Mouse (Mus musculus): ENCODE measurements around the gene Aplf.
A peak's percentile ranks its signal among the peaks of the same experiment; 100 is the strongest.

Gene Aplf

DNA sequence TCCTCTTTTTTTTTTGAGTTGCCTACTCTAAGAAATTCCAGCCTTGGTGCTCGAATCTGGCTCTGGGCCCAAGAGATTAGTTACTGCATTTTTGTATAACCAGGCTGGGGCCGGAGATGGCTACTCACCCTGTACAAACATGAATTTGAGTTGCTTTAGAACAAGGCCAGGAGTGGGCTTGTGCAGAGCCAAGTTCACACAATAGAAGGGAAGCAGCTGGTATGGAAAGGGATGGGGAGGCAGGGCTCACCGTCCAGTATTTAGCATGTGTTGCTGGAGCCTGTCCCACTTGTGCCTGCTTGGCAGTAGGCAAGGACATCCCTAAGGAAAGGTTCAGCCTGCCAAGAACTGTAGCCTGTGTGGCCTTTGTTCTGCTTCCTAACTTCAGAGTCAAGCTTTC lies 50.7 kb downstream of the Aplf start:
- peak; percentile 77 for DNase-seq

DNA sequence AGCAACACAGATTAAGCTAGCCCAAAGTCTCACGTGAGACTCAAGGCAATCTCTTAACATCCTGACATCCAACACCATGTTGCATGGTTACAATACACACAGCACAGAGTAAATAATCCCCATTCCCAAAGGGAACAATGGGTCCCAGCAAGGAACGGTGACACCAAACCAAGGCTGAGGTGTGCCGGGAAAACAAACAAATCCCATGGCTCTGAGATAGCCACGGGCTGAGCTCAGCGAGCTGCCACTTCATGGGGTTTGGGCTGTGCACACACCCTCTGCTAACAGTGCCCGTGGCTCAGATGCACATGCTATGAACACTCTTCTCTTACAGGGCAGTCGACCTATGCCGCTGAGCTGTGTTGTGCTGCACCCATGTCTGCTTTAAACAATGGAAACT lies 54.0 kb downstream of the Aplf start:
- peak; percentile 32 for DNase-seq

DNA sequence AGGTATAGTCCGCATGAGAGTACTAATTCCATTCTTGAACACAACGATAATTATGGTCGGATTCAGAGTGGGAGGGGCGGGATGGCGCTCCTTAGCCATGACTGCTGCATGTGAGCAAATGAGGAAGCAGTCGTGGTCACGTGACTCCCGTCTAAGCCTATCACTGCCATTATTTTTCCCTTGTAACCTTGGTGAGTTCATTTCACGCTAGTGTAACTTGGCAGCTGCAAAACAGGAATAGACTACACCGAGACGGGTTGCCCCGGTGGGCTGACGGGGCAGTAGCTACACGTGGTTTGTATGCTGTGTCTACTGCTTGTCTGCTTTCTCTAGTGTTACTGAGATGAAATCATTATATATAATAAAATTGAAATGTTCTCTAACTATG lies 56.3 kb downstream of the Aplf start:
- no peak for DNase-seq

DNA sequence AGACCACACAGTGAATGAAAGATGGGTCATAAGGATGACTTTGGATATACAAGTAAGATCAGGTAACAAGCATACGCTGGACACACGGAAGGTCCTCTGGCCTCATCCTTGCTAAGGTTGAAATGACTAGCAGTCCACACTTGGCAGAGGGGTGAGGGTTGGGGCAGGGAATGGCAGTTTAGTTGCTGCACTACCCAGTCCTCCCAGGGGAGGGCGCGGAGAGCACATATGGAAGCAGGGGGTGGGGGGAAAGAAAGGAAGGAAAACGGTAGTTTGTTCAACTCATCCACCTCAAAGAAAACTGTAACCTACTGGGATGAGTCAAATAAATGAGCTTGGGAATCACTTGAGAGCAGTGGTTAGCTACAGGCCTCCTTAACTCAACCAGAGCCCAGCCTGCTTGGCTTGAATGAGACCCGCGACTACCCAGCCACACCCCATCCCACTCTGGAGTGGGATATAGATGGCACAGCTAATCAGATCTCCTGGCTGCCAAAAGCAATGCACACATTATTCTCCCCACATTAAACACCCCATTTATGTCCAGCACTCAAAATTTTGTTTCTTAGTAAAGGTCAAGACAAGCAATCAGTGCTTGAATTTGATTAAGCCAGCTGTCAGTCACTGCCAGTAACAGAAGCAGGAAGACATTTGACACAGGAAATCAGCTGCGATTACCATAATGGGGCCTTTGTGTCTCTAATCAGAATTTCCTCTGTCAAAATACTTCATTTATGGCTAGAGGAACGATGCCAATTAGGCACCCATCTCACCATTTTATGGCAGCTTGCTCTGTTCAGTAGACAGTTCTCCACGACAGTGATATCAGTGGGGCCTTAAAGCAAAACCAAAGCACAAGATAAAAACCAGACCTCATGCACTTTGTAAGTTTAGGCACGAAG lies 56.9 kb downstream of the Aplf start:
- DNase-seq, result peak; percentile 77

DNA sequence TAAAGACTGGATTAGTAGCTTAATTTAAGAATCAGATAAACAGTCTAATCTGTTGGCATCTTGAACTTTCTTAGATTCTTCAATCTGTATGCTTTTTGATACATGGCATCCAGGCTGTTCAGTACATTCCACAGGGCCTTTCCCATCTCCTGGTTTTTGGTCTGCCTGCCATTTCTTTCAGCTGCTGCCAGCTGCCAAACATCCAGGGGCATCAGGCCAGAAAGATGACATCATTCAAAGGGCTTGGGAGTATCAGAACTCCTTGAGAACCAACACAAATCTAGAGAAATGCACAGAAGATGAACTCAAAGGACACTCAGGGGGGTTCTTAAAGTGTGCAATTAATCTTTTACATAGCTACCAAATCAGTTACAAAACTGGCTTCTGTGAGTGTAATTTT lies 72.2 kb downstream of the Aplf start:
- peak; percentile 49 for DNase-seq

DNA sequence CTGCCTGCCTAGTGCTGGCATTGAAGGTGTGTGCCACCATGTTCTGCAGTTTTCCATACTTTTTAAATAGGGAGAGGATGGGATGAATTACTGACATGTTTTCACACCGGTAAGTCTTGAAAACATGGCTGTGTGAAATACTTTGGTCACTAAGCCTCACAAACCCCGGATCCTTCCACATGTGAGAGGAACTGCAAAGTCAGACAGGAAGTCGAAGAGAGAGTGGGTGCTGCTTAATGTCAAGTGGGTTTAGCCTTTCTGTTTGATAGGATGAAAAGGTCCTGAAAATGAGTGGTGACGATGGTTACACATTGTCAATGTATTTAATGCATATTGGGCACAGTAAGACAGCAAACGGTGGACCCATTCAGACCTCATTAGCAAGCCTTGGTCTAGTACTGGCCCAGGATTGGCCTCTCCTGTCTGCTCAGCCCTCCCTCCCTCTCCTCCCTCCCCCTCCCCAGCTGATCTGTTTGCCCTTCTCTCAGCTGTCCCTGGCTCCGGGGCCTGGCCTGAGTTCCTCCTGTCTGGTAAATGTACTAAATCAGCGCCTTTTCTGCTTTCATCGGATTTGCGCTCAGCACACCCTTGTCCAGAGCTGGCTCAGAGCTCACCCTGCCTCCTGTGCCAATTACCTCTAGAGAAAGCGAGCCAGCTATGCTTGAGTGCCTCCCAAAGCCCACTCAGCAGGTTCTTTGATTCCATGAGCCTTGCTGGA lies 74.7 kb downstream of the Aplf start:
- peak; percentile 31 for DNase-seq

DNA sequence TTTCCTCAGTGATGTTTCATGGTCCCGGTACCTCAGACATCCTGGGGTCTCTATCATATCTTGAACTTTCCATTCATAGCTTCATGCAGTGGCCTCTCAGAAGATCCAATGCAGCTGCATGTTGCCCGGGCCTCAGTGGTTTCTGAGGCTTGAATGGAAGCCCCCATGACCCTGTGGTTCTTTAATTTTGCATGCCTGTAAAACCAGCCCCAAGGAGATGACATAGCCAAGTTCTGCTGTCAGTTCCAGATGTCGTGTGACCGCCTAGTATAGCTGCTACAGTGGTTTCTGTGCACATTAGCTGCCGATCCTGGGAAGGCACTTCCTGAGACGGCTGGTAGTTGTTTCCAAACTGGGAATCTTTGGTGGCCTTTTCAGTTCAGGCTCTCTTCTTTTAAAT lies 77.8 kb downstream of the Aplf start:
- no peak for DNase-seq

DNA sequence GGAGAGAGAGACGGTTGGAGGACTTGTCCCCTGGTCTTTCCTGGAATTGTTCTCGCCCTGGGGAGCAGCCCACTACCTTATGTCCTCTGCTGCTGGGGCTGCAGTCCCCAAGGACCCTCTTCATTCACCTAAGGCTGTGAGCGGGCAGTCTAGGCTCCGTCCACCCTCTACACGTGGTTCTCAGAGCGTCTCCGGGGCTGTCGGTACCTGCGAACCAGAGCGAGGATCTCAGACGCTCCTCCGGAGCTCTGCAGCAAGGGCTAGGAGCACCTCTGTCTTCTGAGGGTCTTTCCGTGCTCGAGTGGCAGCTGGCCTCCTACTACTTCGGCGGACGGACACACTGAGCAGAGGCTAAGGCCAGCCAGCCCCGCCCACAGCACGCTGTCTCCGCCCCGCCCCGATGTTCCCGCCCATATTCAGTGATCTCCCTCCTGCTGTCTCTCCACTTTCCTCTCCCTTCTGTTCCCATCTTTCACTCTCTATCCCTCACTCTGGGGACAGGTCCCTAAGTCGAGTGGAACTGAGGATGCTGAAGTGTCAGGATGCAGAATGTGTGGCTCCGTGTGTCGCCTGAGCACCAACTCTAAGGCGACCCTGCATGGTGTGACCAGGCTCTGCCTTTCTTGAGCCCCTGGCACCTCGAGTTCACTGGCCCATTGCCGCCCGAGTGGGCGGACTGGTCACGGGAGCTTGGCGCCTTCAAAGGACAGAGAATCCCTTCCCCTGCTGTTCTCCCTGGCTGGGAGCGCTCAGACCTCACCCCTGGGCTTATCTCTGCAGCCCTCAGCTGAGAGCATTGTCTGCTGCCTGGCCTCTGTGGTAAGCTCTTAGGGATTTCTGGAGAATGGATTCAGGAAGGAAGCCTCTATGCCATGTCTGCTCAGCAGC lies 81.4 kb downstream of the Aplf start, which contains the start of gene Prokr1:
Gene Prokr1, minus strand, starts transcription at position 350 of the 888 bp plus-strand sequence.
- DNase-seq, result peak; percentile 60

DNA sequence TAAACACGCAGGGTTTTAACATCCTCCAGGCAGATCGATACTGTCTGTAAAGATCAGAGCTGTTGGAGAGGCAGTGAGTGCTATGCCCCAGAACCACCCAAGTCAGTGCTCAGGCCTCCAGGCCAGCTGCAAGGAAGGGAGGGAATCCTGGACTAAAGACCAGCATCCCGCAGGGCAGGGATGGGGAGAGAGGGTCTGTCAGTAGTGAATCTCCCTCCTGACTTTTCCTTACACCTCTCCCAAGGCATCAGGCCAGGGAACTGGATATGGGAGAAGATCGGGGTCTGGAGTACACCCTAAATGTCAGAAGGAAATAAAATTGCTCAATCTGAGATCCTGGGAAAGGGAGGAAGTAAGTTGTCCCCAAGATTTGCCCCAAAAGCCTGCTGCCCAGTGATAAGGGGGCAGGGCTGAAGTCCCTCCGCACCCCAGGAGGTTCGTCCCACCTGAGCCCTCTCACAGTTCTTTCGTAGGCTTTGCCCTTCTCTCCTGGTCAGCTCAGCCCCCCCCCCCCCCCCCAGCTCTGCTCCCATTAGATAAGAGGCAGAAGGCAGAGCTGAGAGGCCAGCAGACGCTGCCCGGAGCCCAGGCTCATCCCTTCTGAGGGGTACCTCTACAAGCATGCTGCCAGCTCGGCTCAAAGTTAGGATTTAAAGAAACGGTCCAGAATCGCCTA lies 82.1 kb downstream of the Aplf start:
- no peak for DNase-seq

DNA sequence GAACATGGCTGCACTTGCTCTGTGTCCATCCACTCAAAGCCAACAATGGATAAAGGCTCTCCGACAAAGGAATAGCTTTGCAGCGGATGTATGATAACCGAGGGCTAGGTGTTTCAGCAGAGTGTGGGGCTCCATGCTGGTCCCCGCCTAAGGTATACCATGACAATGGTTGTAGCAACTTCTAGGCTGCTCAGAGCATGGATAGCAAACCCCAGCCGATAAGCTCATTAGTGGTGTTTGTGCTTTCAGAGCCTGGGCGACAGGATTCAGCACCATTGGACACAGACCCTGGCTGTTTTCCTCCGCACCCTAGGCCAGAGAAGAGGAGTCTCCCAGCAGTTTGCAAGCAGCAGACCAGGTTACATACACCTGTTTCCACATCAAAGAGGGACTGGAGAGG lies 88.0 kb downstream of the Aplf start:
- no peak for DNase-seq

DNA sequence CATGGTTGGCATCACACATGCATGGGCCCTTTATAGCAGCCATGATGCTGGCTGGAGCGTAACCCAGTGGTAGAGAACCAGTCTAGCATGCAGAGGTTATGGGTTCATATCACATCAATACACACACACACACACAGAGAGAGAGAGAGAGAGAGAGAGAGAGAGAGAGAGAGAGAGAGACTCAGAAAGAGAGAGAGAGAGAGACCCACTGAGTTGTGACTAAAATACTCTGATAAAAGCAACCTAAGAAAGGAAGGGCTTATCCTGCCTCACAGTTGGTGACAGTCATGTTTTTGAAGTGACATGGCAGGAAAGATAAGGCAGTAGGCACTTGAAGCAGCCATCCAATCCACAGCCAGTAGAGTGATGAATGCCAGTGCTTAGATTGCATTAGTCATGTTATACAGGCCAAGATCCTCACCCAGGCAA lies 88.8 kb downstream of the Aplf start:
- DNase-seq, result no peak

DNA sequence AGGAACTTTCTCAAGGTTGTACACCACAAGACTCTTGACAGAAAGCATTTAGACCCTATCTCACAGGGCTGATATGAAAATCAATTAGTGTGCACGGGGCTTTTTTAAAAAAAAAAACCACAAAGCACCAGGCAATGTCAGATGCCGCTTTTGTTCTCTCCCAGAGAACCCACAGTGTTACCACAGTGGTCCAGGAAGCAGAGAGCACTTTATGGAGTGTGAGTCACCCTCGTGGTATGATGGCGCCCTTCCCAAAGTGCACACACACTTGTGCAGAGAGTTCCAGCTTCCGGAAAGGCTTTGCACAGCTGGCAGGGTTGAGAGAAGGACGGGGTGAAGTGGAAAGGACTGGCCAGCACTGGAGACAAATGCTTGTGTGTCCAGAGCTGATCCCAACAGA lies 89.5 kb downstream of the Aplf start:
- peak; percentile 90 for DNase-seq

DNA sequence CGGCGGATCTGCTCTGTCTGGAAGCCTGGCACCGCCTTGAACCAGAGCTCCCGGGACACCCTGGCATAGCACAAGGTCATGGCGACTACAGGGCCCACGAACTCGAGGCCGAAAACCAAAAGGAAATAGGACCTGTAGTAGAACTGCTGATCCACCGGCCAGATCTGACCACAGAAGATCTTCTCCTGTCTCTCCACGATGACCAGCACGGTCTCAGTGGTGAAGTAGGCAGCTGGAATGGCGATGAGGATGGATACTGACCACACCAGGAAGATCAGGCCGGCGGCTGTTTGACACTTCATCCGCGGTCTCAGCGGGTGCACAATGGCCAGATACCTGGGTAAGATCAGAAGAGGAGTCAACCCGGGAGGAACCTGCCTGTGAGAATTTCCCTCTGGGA lies 90.4 kb downstream of the Aplf start:
- DNase-seq, result no peak

DNA sequence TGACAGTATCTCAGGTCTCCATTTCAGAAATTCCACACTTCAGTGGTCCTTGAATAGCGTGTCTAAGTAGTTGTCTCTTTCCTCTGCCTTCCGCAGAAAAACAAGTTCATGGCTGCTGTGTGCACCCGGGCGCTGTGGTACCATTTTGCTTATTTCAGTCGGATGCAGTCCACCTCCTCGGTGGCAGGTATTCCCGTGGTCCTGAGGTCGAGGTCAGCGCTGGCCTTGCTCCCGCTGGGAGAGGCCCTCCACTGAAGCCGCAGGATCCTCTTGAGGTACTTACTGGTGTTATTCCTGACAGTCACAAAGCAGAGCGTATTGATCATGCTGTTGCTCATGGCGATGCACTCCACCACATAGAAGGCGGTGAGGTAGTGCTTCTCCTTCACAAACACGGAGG lies 90.9 kb downstream of the Aplf start:
- DNase-seq, result no peak
